Mouse (Mus musculus) brain, embryonic 14.5 days (tissue): ENCODE measurements around the gene Gm15557. TPM values are rescaled to one million over a fixed set of nuclear protein-coding genes. Genes with fewer than 3 reads are reported as not detected.
A peak's percentile ranks its signal among the peaks of the same experiment; 100 is the strongest.

ENCODE experiments used
- DNase-seq: peaks from one replicate; pipeline ENCODE4 v3.0.0-alpha.2; 2011; ENCODE audit warnings: low read depth
- CTCF ChIP-seq: fragments of 200-500 bp; IDR thresholded peaks from 2 replicates; pipeline ENCODE4 v1.5.1; 2012; ENCODE audit warnings: inconsistent platforms, mild to moderate bottlenecking, moderate library complexity, borderline replicate concordance; ENCODE audit not compliant: insufficient read depth, insufficient read length; ENCODE audit errors: extremely low read depth
- POLR2A ChIP-seq: fragments of 200-500 bp; IDR thresholded peaks from 2 replicates; pipeline ENCODE4 v1.6.1; 2012; ENCODE audit warnings: mild to moderate bottlenecking, inconsistent platforms, borderline replicate concordance; ENCODE audit not compliant: poor library complexity, insufficient read depth, insufficient read length, severe bottlenecking; ENCODE audit errors: extremely low read depth
- polyA plus RNA-seq: library from polyadenylated mRNA; depleted of rRNA; stranded (reverse); fragments of >200 nt; gene quantifications from 2 replicates; pipeline ENCODE4 v1.2.3, GENCODE M21; 2012

Gm15557 gene
- polyA plus RNA-seq, 1 experiment, result not detected

- peak; percentile 96 for DNase-seq
These were observed 15.9 kb downstream of the Gm15557 start, which contains the start of gene Cep250 for GRCm38 (mm10) chr2:155956134-155957059. Gene Cep250, plus strand, starts transcription at chr2:155956458.

GRCm38 (mm10) chr2:155959981-155960380 is 19.5 kb downstream of the Gm15557 start:
- no peak for DNase-seq
- TF ChIP-seq POLR2A (no peak), CTCF (no peak)

More at GRCm38 (mm10) chr2:155956134-155957059, 15.9 kb downstream of the Gm15557 start, which contains the start of gene Cep250:
- TF ChIP-seq CTCF (no peak), POLR2A (peak; percentile 87)

- TF ChIP-seq POLR2A, result no peak
- TF ChIP-seq CTCF, result no peak
- DNase-seq, result peak; percentile 31
These were observed 21.3 kb downstream of the Gm15557 start for GRCm38 (mm10) chr2:155961862-155962261.

GRCm38 (mm10) chr2:155962991-155963390 is 22.5 kb downstream of the Gm15557 start:
- TF ChIP-seq POLR2A (no peak), CTCF (peak; percentile 51; the same call in 1 of the 2 replicates)
- peak; percentile 74 for DNase-seq

GRCm38 (mm10) chr2:155973348-155973747 is 32.8 kb downstream of the Gm15557 start:
- TF ChIP-seq CTCF, result no peak
- no peak for TF ChIP-seq POLR2A
- no peak for DNase-seq

- no peak for DNase-seq
- no peak for TF ChIP-seq CTCF
- no peak for TF ChIP-seq POLR2A
These were observed 33.7 kb downstream of the Gm15557 start for GRCm38 (mm10) chr2:155974087-155974731.

GRCm38 (mm10) chr2:155979328-155979991 is 38.9 kb downstream of the Gm15557 start:
- DNase-seq, result no peak
- no peak for TF ChIP-seq POLR2A
- no peak for TF ChIP-seq CTCF

- DNase-seq, result no peak
- TF ChIP-seq CTCF (no peak), POLR2A (no peak)
These were observed 45.2 kb downstream of the Gm15557 start for GRCm38 (mm10) chr2:155985776-155986175.

- no peak for DNase-seq
- TF ChIP-seq CTCF, result no peak
These were observed 46.6 kb downstream of the Gm15557 start for GRCm38 (mm10) chr2:155987131-155987530.

GRCm38 (mm10) chr2:155989085-155989484 is 48.6 kb downstream of the Gm15557 start:
- no peak for TF ChIP-seq CTCF
- no peak for TF ChIP-seq POLR2A
- DNase-seq, result no peak

GRCm38 (mm10) chr2:155991151-155991550 is 50.6 kb downstream of the Gm15557 start:
- TF ChIP-seq CTCF (no peak), POLR2A (no peak)
- DNase-seq, result no peak
